Mouse (Mus musculus) liver, postnatal 0 days (tissue): ENCODE measurements around the gene Synj2bp.

ENCODE experiments used
- CTCF ChIP-seq: sonication (generic); IDR thresholded peaks from 2 replicates; pipeline ENCODE4 v1.5.1; 2016; ENCODE audit warnings: antibody characterized with exemption, low read depth
- EP300 ChIP-seq: IDR thresholded peaks from 2 replicates; pipeline ENCODE4 v1.6.1; 2016; ENCODE audit warnings: antibody characterized with exemption, low read depth, mild to moderate bottlenecking

DNA sequence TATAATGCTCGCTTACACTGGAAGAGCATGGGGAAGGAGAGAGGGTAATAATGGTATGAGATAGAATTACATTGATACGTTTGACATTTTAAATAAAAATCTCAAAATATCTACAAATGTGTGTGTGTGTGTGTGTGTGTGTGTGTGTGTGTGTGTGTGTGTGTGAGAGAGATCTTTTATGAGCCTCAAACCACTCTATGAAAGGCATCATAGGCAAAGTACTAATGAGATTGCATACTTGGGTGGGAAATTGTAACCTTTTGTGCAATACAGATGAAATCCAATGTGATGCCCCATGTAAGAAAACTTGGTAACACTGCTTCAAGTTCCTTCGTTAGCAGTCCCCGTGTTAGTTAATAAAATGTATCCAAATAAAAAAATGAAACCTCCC, 313 bp upstream of the Synj2bp start:
- TF ChIP-seq EP300, result no peak
- no peak for TF ChIP-seq CTCF
